Mouse (Mus musculus): ENCODE results near the gene S1pr3.

S1pr3 gene

DNA sequence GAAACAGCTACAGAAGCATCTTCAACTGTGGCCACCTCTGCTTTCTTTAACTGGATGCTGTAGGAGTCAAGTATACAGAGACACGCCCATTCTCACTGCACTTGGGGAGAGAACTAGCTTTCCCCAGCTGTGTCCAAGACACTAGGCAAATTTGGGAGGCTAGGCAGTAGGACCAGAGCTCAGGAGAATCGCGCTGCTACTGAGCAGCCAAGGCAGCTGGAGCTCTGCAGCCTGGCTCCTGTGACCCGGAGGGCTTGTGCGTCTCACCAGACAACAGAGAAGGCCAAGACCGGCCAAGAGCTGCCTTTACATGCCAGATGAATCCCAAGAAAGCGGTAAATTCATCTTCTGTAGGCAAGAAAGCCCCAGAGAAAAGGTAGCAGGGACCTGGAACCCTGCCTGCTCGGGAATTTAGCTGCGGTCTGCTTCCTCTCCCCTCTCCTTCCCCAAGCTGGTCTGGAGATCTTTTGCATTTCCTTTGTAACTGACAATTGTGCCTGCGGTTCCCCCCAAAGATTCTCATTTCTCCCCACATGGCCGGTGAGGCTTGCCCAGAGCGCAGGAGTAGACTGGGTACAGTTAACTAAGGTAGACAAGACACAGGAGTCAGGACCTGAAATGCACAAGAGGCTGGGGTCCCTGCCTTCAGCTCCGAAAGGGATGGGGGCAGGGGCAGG, 760 bp upstream of the S1pr3 start:
- DNase-seq, result no peak

DNA sequence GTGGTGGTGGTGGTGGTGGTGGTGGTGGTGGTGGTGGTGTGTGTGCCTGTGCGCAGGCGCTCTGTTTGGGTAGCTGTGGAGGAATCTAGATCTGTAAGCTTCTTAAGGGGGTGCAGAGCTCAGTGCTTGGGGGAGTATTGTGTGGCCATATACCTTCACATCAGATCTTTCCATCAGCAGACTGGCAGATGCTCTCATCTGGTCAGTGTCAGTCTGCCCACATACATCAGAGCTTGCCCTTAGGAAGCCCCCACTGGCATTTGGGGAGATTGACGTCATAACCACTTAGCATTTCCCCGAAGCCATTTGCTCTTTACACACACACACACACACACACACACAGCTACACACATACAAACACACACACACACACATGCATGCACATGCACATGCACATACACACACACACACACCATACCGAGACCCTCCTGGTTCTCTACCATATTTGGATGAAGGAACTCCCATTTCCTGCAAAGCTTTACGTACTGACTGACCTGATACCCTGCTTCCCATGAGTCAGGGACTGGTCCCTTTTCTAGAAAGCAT, 1.6 kb downstream of the S1pr3 start:
- no peak for DNase-seq

DNA sequence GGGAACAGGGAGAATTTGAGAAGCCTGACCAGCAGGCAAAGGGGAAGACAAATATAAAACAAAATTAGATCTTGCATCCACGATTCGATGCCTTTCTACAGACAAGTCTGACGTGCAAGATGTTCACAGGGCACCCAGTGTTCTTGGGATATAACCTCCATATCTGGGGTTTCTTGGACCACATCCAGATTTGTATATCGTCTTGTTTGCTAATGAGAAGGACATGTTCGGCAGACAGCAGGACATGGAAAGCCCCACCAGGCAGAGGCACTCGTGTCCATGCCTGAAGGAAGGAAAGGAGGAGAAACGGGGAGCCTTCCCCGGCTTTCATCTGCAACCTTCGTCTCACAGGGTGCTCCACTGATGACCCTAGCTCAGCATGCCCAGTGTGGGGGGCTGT, 2.8 kb downstream of the S1pr3 start:
- no peak for DNase-seq

DNA sequence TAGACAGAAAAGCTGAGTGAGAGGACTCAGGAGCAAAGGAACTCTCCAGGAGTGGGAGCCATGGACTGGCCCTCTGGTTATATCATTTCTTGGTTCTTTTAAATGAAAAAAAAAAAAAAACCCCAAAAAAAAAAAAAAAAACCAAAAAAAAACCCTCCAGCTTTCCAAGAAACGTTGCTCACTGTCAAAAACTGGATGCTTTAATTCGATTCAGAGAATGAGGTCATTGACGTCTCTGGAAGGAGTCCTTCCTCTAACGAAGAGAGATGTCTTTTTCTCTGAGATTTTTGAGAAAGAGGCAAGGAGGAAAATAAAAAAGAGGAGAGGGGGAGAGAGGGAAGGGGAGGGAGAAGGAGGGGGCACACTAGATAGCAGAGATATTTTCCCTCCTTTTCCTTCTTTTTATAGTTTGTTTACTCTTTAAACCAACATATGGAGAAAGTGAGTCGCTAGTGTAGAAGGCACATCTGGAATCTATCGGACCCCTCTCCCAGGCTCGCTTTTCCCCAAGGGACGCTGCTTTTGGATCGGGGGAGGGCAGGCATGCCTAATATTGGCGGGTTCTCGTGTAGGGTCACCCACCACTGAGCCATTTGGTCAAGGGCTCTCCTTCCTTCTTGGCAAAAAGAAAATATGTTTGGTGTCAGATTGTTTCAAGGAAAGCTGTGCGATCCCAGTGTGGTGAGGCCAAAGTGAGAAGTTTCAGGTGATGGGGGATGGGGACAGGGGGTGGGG, 3.4 kb downstream of the S1pr3 start:
- DNase-seq, result no peak

DNA sequence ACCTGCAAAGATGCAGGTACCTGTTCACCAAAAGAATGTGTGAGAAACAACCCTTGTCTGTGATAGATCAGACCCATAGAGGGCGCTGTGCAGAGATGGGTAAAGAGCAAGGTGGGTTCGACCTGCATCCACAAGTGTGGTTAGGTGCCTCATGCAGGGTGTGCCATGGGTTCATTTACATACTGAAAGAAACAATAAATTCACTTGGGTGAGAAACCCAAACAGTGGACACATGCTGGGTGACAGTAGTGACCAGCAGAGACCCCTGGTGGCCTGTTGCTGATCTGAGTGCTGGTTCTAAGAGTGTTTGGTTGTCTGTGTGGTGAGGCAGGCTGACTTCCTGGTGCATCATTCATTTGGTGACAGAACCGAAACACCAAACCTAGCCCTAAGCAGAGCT, 5.0 kb downstream of the S1pr3 start:
- no peak for DNase-seq

DNA sequence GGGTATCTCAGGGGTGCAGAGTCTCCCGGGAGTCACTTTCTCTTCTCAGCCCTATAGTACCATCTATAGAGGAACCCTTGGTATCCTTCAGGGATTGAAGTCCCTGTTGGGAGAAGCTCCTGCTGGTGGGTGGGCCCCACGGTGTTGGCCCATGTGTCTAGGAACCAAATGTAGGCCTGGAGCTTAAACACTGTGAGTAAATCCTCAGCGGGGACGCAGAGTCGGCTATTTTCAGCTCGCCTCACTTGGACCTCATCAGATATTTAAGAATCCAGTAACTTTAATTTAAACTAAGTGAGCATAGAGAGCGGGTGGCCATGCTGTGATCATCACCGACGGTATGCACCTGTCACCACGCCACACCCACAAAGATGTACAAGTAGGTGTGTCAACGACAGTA, 8.3 kb downstream of the S1pr3 start:
- no peak for DNase-seq

DNA sequence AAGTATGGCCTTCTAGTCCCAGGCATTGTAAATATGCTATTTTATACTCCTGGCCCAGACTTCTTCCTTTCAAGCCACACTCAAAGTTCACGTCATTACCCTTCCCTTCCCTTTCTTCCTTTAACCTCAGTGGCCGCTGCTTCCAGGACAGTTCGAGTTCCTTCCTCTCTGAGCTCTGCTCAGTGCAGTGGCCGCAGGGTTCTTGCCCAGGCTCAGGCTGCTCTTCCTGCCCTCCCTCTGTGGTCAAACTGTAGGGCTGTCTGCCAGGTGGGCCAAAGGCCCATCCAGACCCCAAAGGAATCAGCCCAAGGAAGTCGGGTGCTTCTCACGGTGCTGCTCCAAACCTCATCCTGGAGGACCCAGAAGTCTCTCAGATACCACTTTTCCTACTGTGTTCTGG, 9.4 kb downstream of the S1pr3 start:
- DNase-seq, result no peak

DNA sequence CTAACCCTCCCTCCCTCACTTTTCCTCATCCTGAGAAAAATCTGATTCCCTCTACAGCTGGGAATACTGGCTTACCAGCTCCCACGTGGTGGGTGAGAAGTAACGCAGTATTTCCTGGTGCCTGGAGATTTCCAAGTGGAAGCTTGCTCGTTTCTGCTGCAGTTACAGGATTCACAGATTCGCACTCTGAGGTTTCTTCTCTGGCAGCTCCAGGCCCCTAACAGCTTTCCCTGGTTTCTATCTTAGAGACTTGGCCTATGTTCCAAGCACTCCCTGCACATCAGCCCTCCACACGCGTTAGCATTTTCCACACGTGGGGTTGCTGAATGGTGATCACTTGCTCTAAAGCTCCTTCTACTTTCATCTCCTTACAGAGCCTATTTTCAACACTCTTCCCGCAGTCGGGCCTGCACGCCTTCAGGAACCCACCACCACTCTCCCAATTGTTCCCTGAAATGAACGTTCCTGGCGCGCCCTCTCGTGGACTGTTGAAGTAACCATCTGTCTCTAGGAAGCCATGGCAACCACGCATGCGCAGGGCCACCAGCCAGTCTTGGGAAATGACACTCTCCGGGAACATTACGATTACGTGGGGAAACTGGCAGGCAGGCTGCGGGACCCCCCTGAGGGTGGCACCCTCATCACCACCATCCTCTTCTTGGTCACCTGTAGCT, 10.0 kb downstream of the S1pr3 start:
- peak; percentile 85 to 93 for DNase-seq

DNA sequence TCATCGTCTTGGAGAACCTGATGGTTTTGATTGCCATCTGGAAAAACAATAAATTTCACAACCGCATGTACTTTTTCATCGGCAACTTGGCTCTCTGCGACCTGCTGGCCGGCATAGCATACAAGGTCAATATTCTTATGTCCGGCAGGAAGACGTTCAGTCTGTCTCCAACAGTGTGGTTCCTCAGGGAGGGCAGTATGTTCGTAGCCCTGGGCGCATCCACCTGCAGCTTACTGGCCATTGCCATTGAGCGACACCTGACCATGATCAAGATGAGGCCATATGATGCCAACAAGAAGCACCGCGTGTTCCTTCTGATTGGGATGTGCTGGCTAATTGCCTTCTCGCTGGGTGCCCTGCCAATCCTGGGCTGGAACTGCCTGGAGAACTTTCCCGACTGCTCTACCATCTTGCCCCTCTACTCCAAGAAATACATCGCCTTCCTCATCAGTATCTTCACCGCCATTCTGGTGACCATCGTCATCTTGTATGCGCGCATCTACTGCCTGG, 10.6 kb downstream of the S1pr3 start:
- DNase-seq, result no peak

DNA sequence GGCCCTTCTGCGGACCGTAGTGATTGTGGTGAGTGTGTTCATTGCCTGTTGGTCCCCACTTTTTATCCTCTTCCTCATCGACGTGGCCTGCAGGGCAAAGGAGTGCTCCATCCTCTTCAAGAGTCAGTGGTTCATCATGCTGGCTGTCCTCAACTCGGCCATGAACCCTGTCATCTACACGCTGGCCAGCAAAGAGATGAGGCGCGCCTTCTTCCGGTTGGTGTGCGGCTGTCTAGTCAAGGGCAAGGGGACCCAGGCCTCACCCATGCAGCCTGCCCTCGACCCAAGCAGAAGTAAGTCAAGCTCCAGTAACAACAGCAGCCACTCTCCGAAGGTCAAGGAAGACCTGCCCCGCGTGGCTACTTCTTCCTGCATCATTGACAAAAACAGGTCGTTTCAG, 11.1 kb downstream of the S1pr3 start:
- DNase-seq, result no peak

DNA sequence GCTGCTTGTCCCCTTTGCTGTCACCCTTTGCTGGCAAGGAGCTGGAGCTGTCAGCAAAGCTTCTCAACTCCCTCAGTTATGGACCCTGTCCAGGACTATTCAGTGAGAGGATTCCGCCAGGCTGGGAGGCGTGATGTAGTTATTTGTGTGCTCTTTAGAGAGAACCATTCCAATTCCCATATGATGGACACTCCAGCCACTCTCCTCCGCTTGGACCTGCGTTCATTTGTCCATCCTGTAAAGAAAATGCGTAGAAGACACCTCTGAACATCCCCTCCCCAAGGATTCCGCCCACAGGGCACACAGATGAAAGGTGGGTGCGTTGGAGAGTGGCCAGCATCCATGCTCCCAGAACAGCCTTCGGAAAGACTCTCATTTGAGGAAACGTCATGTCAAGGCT, 12.4 kb downstream of the S1pr3 start:
- no peak for DNase-seq

DNA sequence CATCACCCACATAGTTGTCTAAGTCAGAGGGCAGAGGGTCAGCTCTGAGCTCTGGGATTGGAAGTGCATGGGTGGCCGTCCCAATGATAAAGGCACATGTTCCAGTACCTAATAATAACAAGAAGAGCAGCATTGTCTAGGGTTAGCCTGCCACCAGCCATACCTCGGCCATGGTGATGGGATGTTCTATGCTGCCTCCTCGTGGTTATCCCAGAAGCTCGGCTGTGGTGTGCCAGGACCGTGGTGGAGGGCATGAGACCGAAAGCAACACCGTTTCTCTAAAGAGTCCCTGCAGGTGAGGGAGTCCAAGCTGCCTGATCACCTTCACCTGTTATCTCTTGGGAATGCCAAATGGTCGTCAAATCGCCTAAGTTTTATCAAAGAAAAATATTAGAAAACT, 15.2 kb downstream of the S1pr3 start:
- no peak for DNase-seq

DNA sequence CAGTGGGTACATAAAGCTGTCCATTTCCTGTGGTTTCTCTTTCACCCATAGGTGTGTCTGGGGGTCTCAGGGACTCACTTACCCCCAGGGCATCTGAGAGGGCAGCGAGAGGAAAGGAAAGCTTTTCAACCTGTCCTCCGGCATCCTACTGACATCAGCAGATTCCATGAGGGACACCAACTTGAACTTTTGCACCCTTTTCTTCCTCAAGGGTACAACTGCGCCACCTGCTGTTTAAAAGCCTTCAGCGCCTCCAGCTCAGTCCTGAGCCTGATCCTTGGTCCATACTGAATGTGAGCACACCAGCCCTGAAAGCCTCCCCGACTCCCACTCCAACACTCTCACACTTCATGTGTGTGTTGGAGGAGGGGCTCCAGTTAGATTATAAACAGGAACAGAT, 16.2 kb downstream of the S1pr3 start:
- DNase-seq, result peak; percentile 41 to 46

DNA sequence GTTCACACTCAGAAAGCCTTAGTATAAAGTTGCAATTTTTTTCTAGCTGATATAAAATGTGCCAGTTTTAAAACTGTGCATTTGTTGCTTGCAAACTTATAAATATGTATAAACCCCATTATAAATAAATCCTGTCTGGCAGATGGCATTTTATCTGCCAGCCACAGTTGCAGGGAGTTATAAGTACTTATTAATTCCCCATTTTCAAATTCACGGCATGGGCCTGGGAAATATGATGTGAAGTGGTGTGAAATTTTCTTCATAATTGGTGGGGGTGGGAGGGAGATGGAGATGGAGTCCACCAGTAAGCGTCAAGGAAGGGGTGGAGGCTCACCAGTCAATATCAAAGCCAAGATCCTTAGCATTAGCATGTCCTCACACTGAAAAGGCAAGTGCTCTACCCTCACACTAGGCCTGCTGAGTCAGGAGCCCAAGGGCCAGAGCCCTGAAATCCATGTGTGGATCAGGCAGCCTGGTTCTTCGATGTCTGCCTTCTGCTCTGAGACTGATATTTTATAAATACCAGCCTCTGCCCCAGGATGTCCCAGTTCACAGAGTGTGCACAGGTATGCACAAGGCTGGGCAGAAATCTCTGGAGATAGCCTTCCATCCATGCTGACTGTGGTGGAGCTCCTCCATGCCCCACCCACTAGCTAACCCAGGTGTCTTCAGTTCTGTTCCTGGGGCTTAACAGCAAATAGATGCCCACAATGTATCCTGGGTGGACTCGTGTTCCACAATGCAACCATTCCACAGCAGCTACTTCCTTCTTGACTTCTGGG, 17.4 kb downstream of the S1pr3 start:
- DNase-seq, result no peak

DNA sequence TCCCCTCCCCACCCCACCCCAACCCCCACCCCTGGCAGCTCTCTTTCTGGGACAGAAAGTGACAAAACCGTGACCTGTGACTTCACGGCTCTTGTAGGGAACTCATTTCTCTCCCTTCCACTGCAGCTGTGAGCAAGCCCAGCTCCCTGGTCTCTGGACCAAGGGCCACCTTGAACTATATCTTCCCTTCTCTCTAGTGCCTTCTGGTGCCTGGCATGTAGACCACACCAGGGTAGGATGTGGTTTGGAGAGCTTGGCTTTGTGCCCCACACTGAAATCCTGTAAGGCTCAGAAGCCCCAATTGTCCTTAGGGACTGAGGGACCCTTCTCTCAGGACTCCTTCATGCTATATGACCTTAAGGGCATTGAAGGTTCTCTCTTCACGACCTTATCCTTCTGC, 24.9 kb downstream of the S1pr3 start:
- no peak for DNase-seq

DNA sequence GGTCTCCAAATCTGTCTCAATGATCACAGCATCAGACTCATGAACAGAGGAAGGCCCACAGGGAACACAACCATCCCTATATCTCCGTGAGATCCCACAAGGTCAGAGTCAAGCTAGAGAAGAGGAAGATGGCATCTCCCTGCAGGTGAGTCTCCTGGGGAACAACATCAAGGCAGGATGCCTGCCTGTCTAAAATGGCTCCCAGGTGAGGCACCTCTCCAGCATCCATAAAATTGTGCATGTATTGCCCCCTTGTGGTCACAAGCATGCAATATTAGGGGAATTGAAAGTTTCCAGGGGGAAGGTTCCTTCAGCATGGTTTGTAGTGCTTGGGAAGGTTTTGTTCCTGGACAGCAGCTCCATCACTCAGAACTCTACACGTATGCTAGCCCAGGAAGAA, 26.0 kb downstream of the S1pr3 start:
- no peak for DNase-seq

DNA sequence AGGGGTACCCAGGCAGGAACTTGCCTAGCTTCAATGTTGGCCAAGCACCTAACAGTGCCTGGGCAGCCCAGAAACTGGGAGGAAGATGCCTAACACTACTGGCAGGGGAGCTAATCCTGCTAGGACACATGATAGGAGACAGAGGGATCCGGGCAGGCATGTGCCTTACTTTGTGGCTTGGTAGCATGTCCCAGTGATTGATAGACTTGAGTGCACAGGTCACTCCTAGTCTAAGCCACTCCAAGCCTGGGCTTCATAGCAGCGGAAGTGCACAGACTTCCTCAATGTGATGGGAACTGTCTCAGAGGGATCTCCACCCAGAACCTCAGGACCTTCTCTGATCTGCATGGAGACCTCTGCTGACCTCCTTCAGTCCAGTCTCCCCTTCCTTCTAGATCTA, 26.7 kb downstream of the S1pr3 start:
- no peak for DNase-seq

DNA sequence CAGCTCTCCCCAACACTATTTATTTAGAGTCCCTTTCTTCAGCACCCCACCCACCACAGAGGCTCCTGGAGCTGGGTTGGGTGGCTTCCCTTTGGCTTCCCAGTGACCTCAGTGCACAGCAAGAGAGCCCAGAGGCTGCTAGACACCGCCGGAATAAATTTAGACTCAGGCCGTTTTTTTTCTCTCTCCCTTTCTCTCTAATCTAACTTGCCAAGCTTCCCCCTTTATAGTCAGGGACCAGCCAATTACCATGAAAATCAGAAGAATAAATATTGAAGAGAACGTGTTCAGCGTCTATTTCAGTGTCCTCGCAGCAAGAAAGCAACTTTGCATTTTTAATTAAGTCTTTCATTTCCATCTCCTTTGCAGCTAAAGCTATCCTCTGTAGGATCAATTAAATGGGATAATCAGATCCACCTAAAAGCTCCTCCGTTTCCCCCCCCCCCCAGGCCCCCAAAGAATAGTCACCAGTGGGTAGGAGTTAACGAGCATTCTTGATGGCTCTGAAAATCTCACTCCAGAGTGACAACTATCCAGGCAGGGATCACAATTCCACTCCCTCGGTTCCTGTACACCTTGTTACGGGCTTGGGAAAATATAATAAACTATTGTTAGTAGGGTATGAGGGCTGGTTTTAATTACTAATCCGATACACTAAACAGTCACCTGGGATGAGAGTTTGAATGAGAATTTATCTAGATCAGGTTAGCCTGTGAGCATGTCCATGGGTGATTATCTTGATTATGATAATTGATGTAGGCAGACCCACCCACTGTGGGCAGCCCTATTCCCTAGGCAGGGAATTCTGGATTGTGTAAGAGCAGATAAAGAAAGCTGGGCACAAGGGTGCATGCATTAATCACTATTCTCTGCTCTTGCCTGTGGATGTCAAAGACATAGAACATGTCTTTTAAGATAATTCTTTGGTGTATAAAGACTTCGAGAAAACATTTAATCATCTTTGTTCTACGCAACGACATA, 29.0 kb downstream of the S1pr3 start:
- no peak for DNase-seq

DNA sequence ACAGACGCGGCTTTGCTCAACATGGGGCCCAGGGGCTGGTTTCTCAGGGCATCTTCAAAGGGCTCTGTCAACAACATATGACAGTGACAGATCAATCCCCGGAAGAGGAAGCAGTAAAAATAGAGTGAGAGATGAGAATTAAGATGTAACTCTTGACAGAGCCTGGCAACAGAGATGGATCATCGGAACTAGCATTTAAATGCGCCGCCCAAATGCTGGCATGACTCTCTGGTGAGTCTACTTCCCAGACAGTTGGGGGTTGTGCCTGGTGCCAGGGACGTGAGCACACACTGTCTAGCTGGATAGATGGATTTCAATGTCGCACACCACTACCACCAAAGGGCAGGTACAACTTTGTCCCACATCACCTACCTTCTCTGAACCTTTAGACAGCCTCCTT, 34.5 kb downstream of the S1pr3 start:
- no peak for DNase-seq

DNA sequence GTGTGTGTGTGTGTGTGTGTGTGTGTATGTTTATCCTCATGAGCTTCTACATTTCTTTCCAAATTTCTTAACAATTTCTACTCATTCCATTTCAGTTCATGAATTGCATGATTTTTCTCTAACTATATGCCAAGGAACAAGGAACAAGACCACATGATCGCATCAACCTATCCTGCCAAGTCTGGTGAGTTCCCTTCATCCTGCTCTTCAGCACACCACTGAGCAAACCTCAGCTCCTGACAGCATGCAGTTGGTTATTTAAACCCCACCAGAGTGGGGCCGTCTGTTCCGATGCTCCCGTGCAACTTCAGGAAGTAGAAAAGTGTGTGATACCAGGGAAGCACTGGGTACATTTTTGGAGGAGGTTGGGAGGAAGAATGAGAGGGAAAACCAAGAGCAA, 38.1 kb downstream of the S1pr3 start:
- no peak for DNase-seq

DNA sequence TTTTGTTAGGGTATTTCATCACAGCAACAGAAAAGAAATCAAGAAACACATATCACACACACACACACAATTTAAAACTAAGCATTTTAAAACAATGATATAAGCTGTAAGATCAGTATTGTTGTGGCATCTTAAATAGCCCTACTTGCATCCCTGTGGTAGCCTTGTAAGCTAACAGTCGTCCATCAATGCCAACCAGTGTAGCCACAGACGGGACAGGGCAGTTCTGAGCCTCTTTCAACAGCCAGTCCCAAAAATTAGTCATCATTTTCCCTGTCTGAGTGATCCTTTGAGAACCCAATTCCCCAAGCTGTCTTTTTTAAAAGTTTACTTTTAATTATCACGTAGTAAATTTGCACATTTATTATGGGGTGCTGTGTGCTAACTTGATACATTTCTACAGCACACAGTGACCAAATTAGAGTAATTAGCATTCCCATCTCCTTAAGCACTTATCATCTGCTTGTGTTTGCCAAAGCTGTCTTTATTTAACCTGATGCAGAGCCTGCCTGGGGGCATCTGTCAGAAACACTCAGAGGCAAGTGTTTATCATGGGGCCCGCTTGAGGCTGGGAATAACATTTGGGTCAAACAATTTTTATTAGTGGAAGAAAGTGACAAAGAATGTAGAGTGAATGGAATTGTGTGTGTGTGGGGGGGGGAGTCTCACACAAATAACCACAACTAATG, 47.9 kb downstream of the S1pr3 start:
- no peak for DNase-seq

Data from cerebellum, adult 18-20 months (tissue).